In the genomic region with DNA sequence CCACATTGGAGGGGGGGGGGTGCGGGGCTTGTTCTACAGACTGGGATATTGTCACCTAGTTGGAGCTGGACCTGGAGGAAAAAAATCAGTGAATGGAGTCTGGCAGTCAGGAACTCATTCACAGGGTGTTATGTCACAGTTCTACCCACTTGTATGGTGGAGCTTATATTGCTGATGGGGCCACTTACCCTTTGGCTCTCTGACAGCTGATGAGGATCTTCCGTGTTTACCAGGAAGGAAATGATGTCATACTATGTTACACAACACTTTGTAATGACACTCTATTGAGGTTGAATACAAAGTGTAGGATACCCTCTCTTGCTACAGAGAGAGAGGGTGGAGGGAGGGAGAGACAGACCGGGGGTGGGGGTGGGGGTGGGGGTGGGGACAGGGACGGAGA, we compare ENCODE assay signal across 18 mouse cellular contexts.
DNase-seq lines count a peak whose midpoint lies in the region; ATAC-seq and TF ChIP-seq lines count a peak whose summit lies in the region.
"Had no signal": no experiment of that assay in that cellular context is flagged by ENCODE, and none has a peak within 500 bp of the region (broad histone marks: within the 10 kb centered on the region; RNA-seq: fewer than 3 reads in every experiment).

No protein-coding gene starts in this region.

- no peak overlapping the region for H3K4me2 ChIP-seq in lung, postnatal 0 days (replicated peaks; ENCODE audit: low read depth, low read length)
- no peak overlapping the region for H3K4me2 ChIP-seq in liver, embryonic 12.5 days
- H3K4me2 ChIP-seq: hindbrain, embryonic 14.5 days; limb, embryonic 12.5 days had no signal

- H3K9ac ChIP-seq in lung, postnatal 0 days (replicated peaks; ENCODE audit: low read depth) = no peak overlapping the region
- no peak overlapping the region for H3K9ac ChIP-seq in liver, embryonic 12.5 days
- H3K9ac ChIP-seq: hindbrain, embryonic 14.5 days; limb, embryonic 12.5 days had no signal

- H3K9me3 ChIP-seq in lung, postnatal 0 days (ENCODE audit: low read length) = no peaks in the 10 kb centered on the region
- no peaks in the 10 kb centered on the region for H3K9me3 ChIP-seq in liver, embryonic 12.5 days (replicated peaks)
- H3K9me3 ChIP-seq: limb, embryonic 12.5 days had no signal

- no peak overlapping the region for H3K4me3 ChIP-seq in lung, postnatal 0 days (ENCODE audit: low read depth, low read length)
- no peak overlapping the region for H3K4me3 ChIP-seq in lung, adult 2 months (replicated peaks; ENCODE audit: extremely low read depth, low read depth, low read length)
- no peak overlapping the region for H3K4me3 ChIP-seq in liver, embryonic 12.5 days
- H3K4me3 ChIP-seq: erythroblast, embryonic 14.5 days; gastrocnemius, adult 2 months; limb, embryonic 12.5 days had no signal

- no peak for DNase-seq in frontal cortex, postnatal 10 days (ENCODE audit: low spot score in 2 of 2)
- DNase-seq in lung, postnatal 0 days (ENCODE audit: low spot score) = peak; percentile 31
- DNase-seq in lung, adult 2 months = no peak
- DNase-seq in 416B (ENCODE audit: low read depth) = peak; percentile 66
- no peak for DNase-seq in right cerebral cortex, adult 18-20 months
- no peak for DNase-seq in gastrocnemius, postnatal 10 days
- DNase-seq: adrenal gland, postnatal 14 days; cerebellum, adult 18-20 months; gastrocnemius, adult 2 months; kidney, adult 2 months; kidney, postnatal 25 days; thymus, postnatal 36 days had no signal

- no peaks in the 10 kb centered on the region for H3K4me1 ChIP-seq in lung, postnatal 0 days (ENCODE audit: insufficient read depth, low read depth, low read length)
- no peaks in the 10 kb centered on the region for H3K4me1 ChIP-seq in lung, adult 2 months (ENCODE audit: control insufficient read depth, insufficient read depth, low read length)
- H3K4me1 ChIP-seq in liver, embryonic 12.5 days = no peaks in the 10 kb centered on the region
- H3K4me1 ChIP-seq: limb, embryonic 12.5 days had no signal

- no peak overlapping the region for H3K27ac ChIP-seq in lung, postnatal 0 days (ENCODE audit: low read length)
- no peak overlapping the region for H3K27ac ChIP-seq in liver, embryonic 12.5 days
- H3K27ac ChIP-seq: gastrocnemius, adult 2 months; hindbrain, embryonic 14.5 days; limb, embryonic 12.5 days had no signal

- ATAC-seq in frontal cortex, adult (ENCODE audit: low TSS enrichment) = 0 out of 2 replicates have a peak, but pooled peaks have one; percentile 31
- peak; percentile 55 for ATAC-seq in lung, postnatal 0 days
- ATAC-seq in liver, embryonic 12.5 days = 0 out of 2 replicates have a peak, but pooled peaks have one; percentile 21
- ATAC-seq: forebrain, embryonic 16.5 days had no signal

- WGBS in lung, postnatal 0 days = 56% methylated on average over 4 of the region's 4 CpGs
- 51% methylated on average over 4 of the region's 4 CpGs for WGBS in lung, adult 2 months
- 47% methylated on average over 4 of the region's 4 CpGs for WGBS in liver, embryonic 12.5 days (ENCODE audit: insufficient replicate concordance)

- TF ChIP-seq CTCF in lung, postnatal 0 days (IDR thresholded peaks at IDR 0.05) = no peak
- no peak for TF ChIP-seq CTCF in lung, adult 2 months (IDR thresholded peaks at IDR 0.05; ENCODE audit: insufficient read depth, low read length)

- H3K27me3 ChIP-seq in lung, postnatal 0 days (replicated peaks; ENCODE audit: insufficient read depth, low read length) = no peaks in the 10 kb centered on the region
- no peaks in the 10 kb centered on the region for H3K27me3 ChIP-seq in liver, embryonic 12.5 days (replicated peaks)
- H3K27me3 ChIP-seq: limb, embryonic 12.5 days had no signal

- no peak for TF ChIP-seq EP300 in lung, postnatal 0 days (IDR thresholded peaks at IDR 0.05)

- no peaks in the 10 kb centered on the region for H3K36me3 ChIP-seq in lung, postnatal 0 days (ENCODE audit: insufficient read depth, low read length)
- no peaks in the 10 kb centered on the region for H3K36me3 ChIP-seq in liver, embryonic 12.5 days
- H3K36me3 ChIP-seq: limb, embryonic 12.5 days had no signal

- no peak for TF ChIP-seq POLR2A in lung, adult 2 months (IDR thresholded peaks at IDR 0.05; ENCODE audit: borderline replicate concordance, extremely low read depth, low read depth, low read length)

Comparison
In these comparisons a context has a peak if more than half of its experiments do, and no peak if none do; other contexts are left out.
1. DNase-seq: peak in lung, postnatal 0 days (single experiment) and 416B (single experiment); none in frontal cortex, postnatal 10 days (0 of 2), lung, adult 2 months (single experiment), right cerebral cortex, adult 18-20 months (single experiment) and gastrocnemius, postnatal 10 days (single experiment).
2. Peak in every context shown above with its lines, with median percentiles within 50 percentile points of each other: ATAC-seq.